Mouse (Mus musculus): ENCODE data around the gene Lrch1. TPM values are rescaled to one million over a fixed set of nuclear protein-coding genes. Genes with fewer than 3 reads are reported as not detected.

Gene Lrch1
- 14.8 and 16.0 TPM in 2 replicates for polyA plus RNA-seq (2016; fragmentation: Nextera tagmentation; extraction: Ambion mirVana)

DNA sequence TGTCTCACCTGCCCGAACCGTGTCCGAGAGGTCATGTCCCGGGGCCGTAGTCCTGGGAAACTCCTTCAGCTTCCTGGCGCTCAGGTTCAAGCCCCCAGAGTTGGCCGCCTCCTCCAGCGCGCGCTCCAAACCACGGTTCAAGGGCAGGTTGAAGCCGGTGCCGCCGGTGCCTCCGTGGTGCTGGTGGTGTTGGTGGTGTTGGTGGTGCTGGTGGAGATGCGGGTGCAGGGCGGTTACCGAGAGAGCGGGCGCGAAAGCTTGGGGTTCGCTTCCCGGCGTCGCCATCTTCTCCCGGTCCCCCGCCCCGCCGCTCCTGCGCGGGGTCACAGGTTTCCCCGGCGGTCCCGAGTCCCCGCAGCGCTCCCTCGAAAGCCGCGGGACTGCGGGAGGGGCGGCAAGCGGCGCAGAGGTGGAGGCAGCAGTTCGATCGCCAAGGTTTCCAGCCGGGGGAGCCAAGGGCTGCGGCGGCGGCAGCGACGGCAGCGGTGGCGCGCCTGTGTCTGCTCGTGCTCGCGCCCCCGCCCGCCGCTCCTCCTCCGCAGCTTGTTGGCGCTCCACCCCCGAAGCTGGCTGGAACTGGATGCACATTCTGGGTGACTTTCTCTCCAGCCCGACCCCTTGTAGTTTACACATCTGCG lies at the start of gene Lrch1:
Lrch1 (minus strand) TSS at position 501 of the 638 bp plus-strand sequence.
- under 1% methylated on average over 64 of the region's 65 CpGs for WGBS
- H3K27me3 ChIP-seq: no peaks in the 10 kb centered on the region
- H3K4me3 ChIP-seq (replicated peaks): peak within 1 kb of the TSS; percentile 82
- H3K27ac ChIP-seq: peak within 1 kb of the TSS; percentile 92
- peaks cover 26% of the 10 kb centered on the region for H3K4me1 ChIP-seq (replicated peaks)
- no peaks in the 10 kb centered on the region for H3K9me3 ChIP-seq
- H3K36me3 ChIP-seq: no peaks in the 10 kb centered on the region
- peak within 1 kb of the TSS; percentile 80 for H3K4me2 ChIP-seq
- ATAC-seq (ENCODE audit: insufficient number of reproducible peaks, insufficient read depth, low FRiP score, low TSS enrichment, low read depth): peak; percentile 65
- H3K9ac ChIP-seq (replicated peaks): peak within 1 kb of the TSS; percentile 90

GRCm38 (mm10) chr14:74997041-74997440 lies 49.4 kb upstream of the Lrch1 start:
- Histone ChIP-seq H3K27me3 (no peaks in the 10 kb centered on the region), H3K4me2 (no peak overlapping the region), H3K36me3 (no peaks in the 10 kb centered on the region), H3K4me1 (replicated peaks) (no peaks in the 10 kb centered on the region; the same call in 1 of the 2 replicates), H3K27ac (no peak overlapping the region), H3K9me3 (no peaks in the 10 kb centered on the region), H3K9ac (replicated peaks) (no peak overlapping the region), H3K4me3 (replicated peaks) (no peak overlapping the region)
- no peak for ATAC-seq (ENCODE audit: insufficient number of reproducible peaks, insufficient read depth, low FRiP score, low TSS enrichment, low read depth)
- WGBS: 89% methylated on average over 2 of the region's 2 CpGs

GRCm38 (mm10) chr14:74996556-74996955 lies 48.9 kb upstream of the Lrch1 start:
- no peak for ATAC-seq (ENCODE audit: insufficient number of reproducible peaks, insufficient read depth, low FRiP score, low TSS enrichment, low read depth)
- H3K27me3 ChIP-seq: no peaks in the 10 kb centered on the region
- H3K4me1 ChIP-seq (replicated peaks): no peaks in the 10 kb centered on the region; the same call in 1 of the 2 replicates
- no peak overlapping the region for H3K4me3 ChIP-seq (replicated peaks)
- H3K27ac ChIP-seq: no peak overlapping the region
- no peak overlapping the region for H3K4me2 ChIP-seq
- WGBS: 36% methylated on average over 3 of the region's 3 CpGs
- no peaks in the 10 kb centered on the region for H3K9me3 ChIP-seq
- no peak overlapping the region for H3K9ac ChIP-seq (replicated peaks)
- no peaks in the 10 kb centered on the region for H3K36me3 ChIP-seq

GRCm38 (mm10) chr14:74990504-74990903 lies 42.8 kb upstream of the Lrch1 start:
- Histone ChIP-seq H3K9me3 (no peaks in the 10 kb centered on the region), H3K9ac (replicated peaks) (no peak overlapping the region), H3K4me1 (replicated peaks) (no peaks in the 10 kb centered on the region), H3K27me3 (no peaks in the 10 kb centered on the region), H3K4me2 (no peak overlapping the region), H3K4me3 (replicated peaks) (no peak overlapping the region), H3K36me3 (no peaks in the 10 kb centered on the region), H3K27ac (no peak overlapping the region)
- ATAC-seq (ENCODE audit: insufficient number of reproducible peaks, insufficient read depth, low FRiP score, low TSS enrichment, low read depth): no peak
- 0% methylated on average over 1 of the region's 1 CpGs for WGBS

GRCm38 (mm10) chr14:74989909-74990308 lies 42.2 kb upstream of the Lrch1 start:
- ATAC-seq (ENCODE audit: insufficient number of reproducible peaks, insufficient read depth, low FRiP score, low TSS enrichment, low read depth): no peak
- H3K27ac ChIP-seq: no peak overlapping the region
- H3K9ac ChIP-seq (replicated peaks): no peak overlapping the region
- H3K4me1 ChIP-seq (replicated peaks): no peaks in the 10 kb centered on the region
- no peak overlapping the region for H3K4me3 ChIP-seq (replicated peaks)
- H3K27me3 ChIP-seq: no peaks in the 10 kb centered on the region
- H3K4me2 ChIP-seq: no peak overlapping the region
- WGBS: 81% methylated on average over 4 of the region's 4 CpGs
- no peaks in the 10 kb centered on the region for H3K36me3 ChIP-seq
- H3K9me3 ChIP-seq: no peaks in the 10 kb centered on the region

- no peaks in the 10 kb centered on the region for H3K4me1 ChIP-seq (replicated peaks)
- no peaks in the 10 kb centered on the region for H3K9me3 ChIP-seq
- 47% methylated on average over 4 of the region's 4 CpGs for WGBS
- no peak overlapping the region for H3K4me3 ChIP-seq (replicated peaks)
- no peak for ATAC-seq (ENCODE audit: insufficient number of reproducible peaks, insufficient read depth, low FRiP score, low TSS enrichment, low read depth)
- no peaks in the 10 kb centered on the region for H3K27me3 ChIP-seq
- H3K9ac ChIP-seq (replicated peaks): 0 out of 2 replicates have a peak overlapping the region, but pooled peaks have one; percentile 8
- no peak overlapping the region for H3K4me2 ChIP-seq
- no peaks in the 10 kb centered on the region for H3K36me3 ChIP-seq
- H3K27ac ChIP-seq: no peak overlapping the region
These were observed 41.6 kb upstream of the Lrch1 start for GRCm38 (mm10) chr14:74989322-74989721.

DNA sequence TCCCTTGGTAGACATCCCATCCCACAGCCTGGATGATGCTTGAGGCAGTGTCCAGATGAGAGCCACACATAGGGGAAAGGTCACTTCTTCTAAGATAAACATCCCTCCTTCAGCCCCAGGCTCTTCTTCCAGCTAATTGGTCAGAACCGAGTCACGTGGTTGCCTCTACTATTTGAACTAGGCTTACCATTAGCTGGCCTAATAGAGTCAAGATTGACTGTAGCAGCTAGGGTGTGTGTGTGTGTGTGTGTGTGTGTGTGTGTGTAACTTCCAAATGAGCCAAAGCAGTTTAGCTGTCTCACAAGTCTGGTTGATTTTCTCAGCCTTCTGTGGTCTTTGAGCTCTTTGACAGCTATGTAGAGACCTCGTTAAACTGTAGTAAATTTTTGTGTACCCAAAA lies 38.9 kb upstream of the Lrch1 start:
- Histone ChIP-seq H3K9me3 (no peaks in the 10 kb centered on the region), H3K27ac (no peak overlapping the region), H3K4me1 (replicated peaks) (no peaks in the 10 kb centered on the region), H3K27me3 (no peaks in the 10 kb centered on the region), H3K4me2 (no peak overlapping the region), H3K9ac (replicated peaks) (no peak overlapping the region), H3K4me3 (replicated peaks) (no peak overlapping the region), H3K36me3 (no peaks in the 10 kb centered on the region)
- WGBS: 77% methylated on average over 3 of the region's 3 CpGs
- ATAC-seq (ENCODE audit: insufficient number of reproducible peaks, insufficient read depth, low FRiP score, low TSS enrichment, low read depth): no peak

DNA sequence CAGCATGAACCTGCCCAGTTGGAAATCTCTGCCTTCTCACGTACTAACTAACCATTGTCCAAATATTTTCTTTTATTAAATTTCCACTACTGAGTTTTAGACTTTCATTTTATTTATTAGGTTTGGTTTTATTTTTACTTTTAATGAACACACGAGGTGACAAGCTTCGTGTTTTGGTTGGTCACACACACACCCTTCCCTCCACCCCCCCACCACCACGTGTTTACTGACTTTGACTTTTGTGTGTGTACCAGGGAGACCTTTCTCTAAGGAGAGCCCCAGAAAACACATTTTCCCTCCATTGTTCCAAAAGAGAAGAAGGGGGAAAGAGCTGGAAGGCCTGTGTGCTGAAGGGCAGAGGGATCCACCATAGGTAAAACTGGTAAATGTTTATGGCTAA lies 38.0 kb upstream of the Lrch1 start:
- no peak overlapping the region for H3K4me2 ChIP-seq
- no peaks in the 10 kb centered on the region for H3K9me3 ChIP-seq
- WGBS: 59% methylated on average over 4 of the region's 4 CpGs
- no peak overlapping the region for H3K27ac ChIP-seq
- H3K36me3 ChIP-seq: no peaks in the 10 kb centered on the region
- no peak for ATAC-seq (ENCODE audit: insufficient number of reproducible peaks, insufficient read depth, low FRiP score, low TSS enrichment, low read depth)
- no peak overlapping the region for H3K4me3 ChIP-seq (replicated peaks)
- H3K9ac ChIP-seq (replicated peaks): no peak overlapping the region
- H3K4me1 ChIP-seq (replicated peaks): no peaks in the 10 kb centered on the region
- no peaks in the 10 kb centered on the region for H3K27me3 ChIP-seq

DNA sequence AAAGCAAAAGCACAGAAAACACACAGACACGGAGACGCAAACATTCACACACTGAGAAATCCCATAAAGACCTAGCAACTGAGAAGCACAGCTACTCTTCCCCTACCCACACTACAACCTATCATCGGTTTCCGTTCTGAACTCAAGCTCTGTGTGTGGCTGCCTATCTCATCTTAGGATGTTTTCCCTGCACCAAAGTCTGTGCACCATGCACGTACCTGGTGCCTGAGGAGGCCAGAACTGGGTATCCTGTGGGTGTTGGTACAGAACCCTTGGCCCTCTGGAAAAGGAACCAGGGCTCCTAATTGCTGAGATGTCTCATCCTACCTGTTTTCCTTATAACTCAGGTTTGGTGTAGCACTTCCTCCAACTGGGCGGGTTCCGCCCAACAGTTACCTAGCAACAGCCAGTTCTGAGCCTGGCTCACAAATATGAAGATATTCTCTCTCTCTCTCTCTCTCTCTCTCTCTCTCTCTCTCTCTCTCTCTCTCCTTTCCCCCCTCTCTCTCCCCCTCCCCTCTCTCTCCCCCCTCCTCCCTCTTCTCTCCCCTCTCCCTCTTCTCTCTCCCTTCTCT lies 37.2 kb upstream of the Lrch1 start:
- Histone ChIP-seq H3K9me3 (no peaks in the 10 kb centered on the region), H3K36me3 (no peaks in the 10 kb centered on the region), H3K4me3 (replicated peaks) (no peak overlapping the region), H3K9ac (replicated peaks) (no peak overlapping the region), H3K4me1 (replicated peaks) (no peaks in the 10 kb centered on the region), H3K4me2 (no peak overlapping the region), H3K27me3 (no peaks in the 10 kb centered on the region), H3K27ac (no peak overlapping the region)
- ATAC-seq (ENCODE audit: insufficient number of reproducible peaks, insufficient read depth, low FRiP score, low TSS enrichment, low read depth): no peak
- 82% methylated on average over 7 of the region's 7 CpGs for WGBS

DNA sequence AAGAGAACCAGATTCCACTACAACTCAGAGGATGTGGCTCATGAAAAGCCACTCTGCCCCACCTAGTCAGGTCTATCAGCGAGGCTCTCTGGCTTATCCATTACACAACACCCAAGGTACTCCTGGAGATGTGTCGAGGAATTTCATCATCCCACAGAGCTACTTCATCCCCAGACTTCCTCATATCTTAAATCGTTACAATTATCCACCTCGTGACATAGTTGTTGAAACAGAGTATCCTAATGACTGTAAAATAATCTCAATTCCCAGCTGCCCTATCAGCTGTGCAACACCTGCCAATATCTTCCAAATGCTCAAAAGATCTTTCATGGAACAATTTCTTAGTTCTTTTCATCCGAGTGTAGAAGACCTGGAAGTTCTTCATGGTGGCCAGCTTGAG lies 35.4 kb upstream of the Lrch1 start:
- Histone ChIP-seq H3K27me3 (no peaks in the 10 kb centered on the region), H3K9ac (replicated peaks) (no peak overlapping the region), H3K9me3 (no peaks in the 10 kb centered on the region), H3K27ac (no peak overlapping the region), H3K4me2 (no peak overlapping the region), H3K36me3 (no peaks in the 10 kb centered on the region), H3K4me1 (replicated peaks) (no peaks in the 10 kb centered on the region), H3K4me3 (replicated peaks) (no peak overlapping the region)
- WGBS: 82% methylated on average over 5 of the region's 5 CpGs
- ATAC-seq (ENCODE audit: insufficient number of reproducible peaks, insufficient read depth, low FRiP score, low TSS enrichment, low read depth): no peak

- Histone ChIP-seq H3K9ac (replicated peaks) (no peak overlapping the region), H3K27me3 (no peaks in the 10 kb centered on the region), H3K4me1 (replicated peaks) (no peaks in the 10 kb centered on the region), H3K4me2 (no peak overlapping the region), H3K27ac (no peak overlapping the region), H3K36me3 (no peaks in the 10 kb centered on the region), H3K4me3 (replicated peaks) (no peak overlapping the region), H3K9me3 (no peaks in the 10 kb centered on the region)
- no peak for ATAC-seq (ENCODE audit: insufficient number of reproducible peaks, insufficient read depth, low FRiP score, low TSS enrichment, low read depth)
- WGBS: 46% methylated on average over 3 of the region's 3 CpGs
These were observed 33.3 kb upstream of the Lrch1 start for GRCm38 (mm10) chr14:74981016-74981415.

GRCm38 (mm10) chr14:74976972-74977371 lies 29.3 kb upstream of the Lrch1 start:
- Histone ChIP-seq H3K4me1 (replicated peaks) (no peaks in the 10 kb centered on the region), H3K36me3 (no peaks in the 10 kb centered on the region), H3K4me2 (no peak overlapping the region), H3K9ac (replicated peaks) (no peak overlapping the region), H3K27me3 (no peaks in the 10 kb centered on the region), H3K4me3 (replicated peaks) (no peak overlapping the region), H3K27ac (no peak overlapping the region), H3K9me3 (no peaks in the 10 kb centered on the region)
- 85% methylated on average over 6 of the region's 6 CpGs for WGBS
- ATAC-seq (ENCODE audit: insufficient number of reproducible peaks, insufficient read depth, low FRiP score, low TSS enrichment, low read depth): no peak

Data from limb, embryonic 12.5 days (tissue).